Mouse (Mus musculus) embryonic facial prominence, embryonic 12.5 days (tissue): Measurements from ENCODE around the gene Pde4a. TPM values are rescaled to one million over a fixed set of nuclear protein-coding genes. Genes with fewer than 3 reads are reported as not detected.
"Not testable (repeated sequence)": the region's sequence is repeated elsewhere in the genome, so short reads cannot be mapped to it uniquely, and the experiment has no call there.

Source experiments
- ATAC-seq: fragments of 200-750 bp; cut with Nextera tagmentation; 2 replicates; pipeline ENCODE4 v1.8.0; 2017; ENCODE audit not compliant: insufficient number of reproducible peaks, insufficient read depth, low FRiP score, low TSS enrichment
- H3K27ac ChIP-seq: fragments of 300-500 bp; sonication (generic); 2 replicates; pipeline ENCODE4 v1.5.1; 2016; ENCODE audit warnings: mild to moderate bottlenecking
- H3K27me3 ChIP-seq: fragments of 300-500 bp; sonication (generic); 2 replicates; pipeline ENCODE4 v1.6.1; 2016; ENCODE audit warnings: mild to moderate bottlenecking, moderate library complexity
- H3K36me3 ChIP-seq: fragments of 300-500 bp; sonication (generic); 2 replicates; pipeline ENCODE4 v1.6.1; 2016; ENCODE audit warnings: mild to moderate bottlenecking
- H3K4me1 ChIP-seq: fragments of 300-500 bp; sonication (generic); 2 replicates; pipeline ENCODE4 v1.6.1; 2016
- H3K4me2 ChIP-seq: fragments of 300-500 bp; sonication (generic); replicated peaks from 2 replicates; pipeline ENCODE4 v1.6.1; 2016; ENCODE audit warnings: mild to moderate bottlenecking, moderate library complexity
- H3K4me3 ChIP-seq: fragments of 300-500 bp; sonication (generic); 2 replicates; pipeline ENCODE4 v1.5.1; 2016; ENCODE audit warnings: mild to moderate bottlenecking
- H3K9ac ChIP-seq: fragments of 300-500 bp; sonication (generic); 2 replicates; pipeline ENCODE4 v1.6.1; 2016; ENCODE audit warnings: mild to moderate bottlenecking, moderate library complexity
- H3K9me3 ChIP-seq: fragments of 300-500 bp; sonication (generic); 2 replicates; pipeline ENCODE4 v1.6.1; 2016; ENCODE audit warnings: mild to moderate bottlenecking, moderate library complexity
- WGBS: fragments of 180-500 bp; shearing (Covaris S2); methylation state at CpG from one replicate; pipeline ENCODE4 v1.1.7; 2016; 5-methylcytosine and 5-hydroxymethylcytosine counted together
- polyA plus RNA-seq: library from polyadenylated mRNA; unstranded; fragments of >200 nt; fragmentation: Nextera tagmentation; extraction: Ambion mirVana; gene quantifications from 2 replicates; pipeline ENCODE4 v1.2.1, GENCODE M21; 2016

The Pde4a gene
- polyA plus RNA-seq, 1 experiment from 2014 or later, result 5.6 TPM

DNA sequence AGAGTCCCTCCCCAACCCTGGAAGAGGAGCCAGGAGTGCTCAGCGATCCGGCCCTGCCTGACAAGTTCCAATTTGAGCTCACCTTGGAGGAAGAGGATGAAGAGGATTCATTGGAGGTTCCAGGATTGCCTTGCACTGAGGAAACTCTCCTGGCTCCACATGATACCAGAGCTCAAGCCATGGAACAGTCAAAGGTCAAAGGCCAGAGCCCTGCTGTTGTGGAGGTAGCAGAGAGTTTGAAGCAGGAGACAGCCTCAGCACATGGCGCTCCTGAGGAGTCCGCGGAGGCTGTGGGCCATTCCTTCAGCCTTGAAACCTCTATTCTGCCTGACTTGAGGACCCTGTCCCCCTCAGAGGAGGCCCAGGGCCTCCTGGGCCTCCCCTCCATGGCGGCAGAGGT lies 45.3 kb downstream of the Pde4a start:
- H3K36me3 ChIP-seq, result 0 out of 2 replicates have a peak, but pooled peaks cover 3% of the 10 kb centered on the region
- no peaks in the 10 kb centered on the region for H3K27me3 ChIP-seq
- H3K9ac ChIP-seq, result peak overlapping the region; percentile 24; the same call in 1 of the 2 replicates
- 57% methylated on average over 6 of the region's 6 CpGs for WGBS
- H3K4me3 ChIP-seq, result no peak overlapping the region
- no peaks in the 10 kb centered on the region for H3K4me1 ChIP-seq
- no peak overlapping the region for H3K27ac ChIP-seq
- H3K9me3 ChIP-seq, result no peaks in the 10 kb centered on the region
- no peak overlapping the region for H3K4me2 ChIP-seq
- no peak for ATAC-seq

DNA sequence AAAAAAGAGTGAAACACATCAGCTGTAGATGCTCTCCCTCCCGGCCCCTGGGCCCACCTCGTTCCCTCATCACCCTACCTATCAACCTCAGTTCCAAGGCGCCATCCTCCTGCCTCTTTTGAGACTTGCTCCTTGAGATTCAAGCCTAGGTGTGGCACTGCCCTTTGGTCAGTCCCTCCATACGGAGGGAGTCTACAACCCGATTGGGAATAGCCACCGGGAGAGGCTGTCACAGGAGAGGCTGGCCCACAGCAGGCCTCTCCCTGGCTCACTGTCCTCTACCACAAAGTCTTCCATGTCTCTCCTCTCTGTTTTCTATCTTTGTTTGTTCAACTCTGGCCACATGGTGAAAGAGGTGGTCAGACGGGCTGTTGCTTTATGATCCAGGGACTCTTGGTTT lies 46.1 kb downstream of the Pde4a start:
- WGBS, result 82% methylated on average over 7 of the region's 7 CpGs
- no peaks in the 10 kb centered on the region for H3K27me3 ChIP-seq
- H3K4me3 ChIP-seq, result no peak overlapping the region
- no peaks in the 10 kb centered on the region for H3K9me3 ChIP-seq
- H3K4me2 ChIP-seq, result no peak overlapping the region
- H3K36me3 ChIP-seq, result 0 out of 2 replicates have a peak, but pooled peaks cover 3% of the 10 kb centered on the region
- ATAC-seq, result no peak
- no peak overlapping the region for H3K9ac ChIP-seq
- 0 out of 2 replicates have a peak, but pooled peaks cover 3% of the 10 kb centered on the region for H3K4me1 ChIP-seq
- H3K27ac ChIP-seq, result no peak overlapping the region

DNA sequence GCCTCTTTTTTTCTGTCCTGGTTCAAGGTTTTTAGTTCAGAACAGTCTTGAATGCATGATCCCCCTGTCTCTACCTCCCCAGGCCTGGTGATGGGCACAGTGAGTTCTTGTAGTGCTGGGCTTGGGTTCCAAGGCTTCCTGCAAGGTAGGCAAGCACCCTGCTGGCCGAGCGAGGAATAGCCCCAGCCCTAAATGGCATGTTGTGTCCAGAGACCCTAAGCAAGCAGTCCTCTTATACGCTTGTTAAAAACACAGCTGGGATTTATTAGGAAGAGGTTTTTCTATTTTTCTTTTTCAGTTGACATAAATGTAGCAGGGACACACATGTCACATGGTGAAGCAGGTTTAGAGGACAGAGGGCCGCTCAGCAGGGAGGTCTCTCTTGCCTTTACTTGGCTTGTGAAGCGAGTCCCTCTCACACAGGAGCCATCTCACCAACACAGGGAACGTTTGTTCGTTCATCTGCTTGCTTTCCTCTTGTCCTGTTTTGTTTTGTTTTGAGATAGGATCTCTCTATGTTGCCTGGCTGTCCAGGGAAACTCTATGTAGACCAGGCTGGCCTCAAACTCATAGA lies 48.2 kb downstream of the Pde4a start:
- Histone ChIP-seq H3K4me3 (no peak overlapping the region), H3K36me3 (0 out of 2 replicates have a peak, but pooled peaks cover 3% of the 10 kb centered on the region), H3K4me2 (no peak overlapping the region), H3K27ac (no peak overlapping the region), H3K27me3 (no peaks in the 10 kb centered on the region), H3K9me3 (no peaks in the 10 kb centered on the region), H3K9ac (no peak overlapping the region), H3K4me1 (0 out of 2 replicates have a peak, but pooled peaks cover 3% of the 10 kb centered on the region)
- ATAC-seq, result no peak
- WGBS, result 29% methylated on average over 7 of the region's 7 CpGs

DNA sequence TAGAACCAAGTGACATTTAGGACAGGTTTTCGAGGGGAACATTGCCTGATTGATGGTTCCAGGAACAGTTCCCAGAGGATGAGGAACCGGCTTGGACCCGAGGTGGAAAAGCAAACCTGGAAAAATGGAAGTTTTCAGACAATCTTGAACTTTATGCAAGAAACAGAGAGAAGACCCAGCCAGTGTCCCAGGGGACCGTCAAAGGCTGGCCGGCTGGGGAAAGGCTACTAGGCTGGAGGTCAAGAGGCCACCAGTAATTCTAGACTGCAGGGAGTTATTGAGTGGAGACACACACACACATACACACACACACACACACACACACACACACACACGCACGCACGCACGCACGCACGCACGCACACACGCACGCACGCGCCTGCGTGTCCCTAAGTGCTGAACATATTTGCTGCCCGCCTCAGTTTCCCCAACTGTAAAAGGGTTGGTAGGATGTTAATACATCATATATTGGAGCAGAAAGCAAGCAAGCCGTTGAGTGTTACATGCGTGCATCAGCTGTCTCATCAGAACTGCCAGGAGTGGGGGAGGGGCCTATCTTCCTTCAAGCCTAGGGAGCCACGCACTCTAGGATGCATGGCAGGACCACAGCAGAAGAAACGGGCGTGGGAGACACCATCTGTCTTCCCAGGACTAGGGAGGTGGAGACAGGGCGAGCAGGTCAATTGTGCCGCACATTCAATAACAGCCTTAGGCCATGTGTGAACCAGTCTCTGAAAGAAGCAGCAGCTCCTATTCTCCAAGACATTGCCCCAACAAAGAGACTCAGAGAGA lies 50.7 kb downstream of the Pde4a start:
- Histone ChIP-seq H3K27ac (no peak overlapping the region), H3K4me2 (no peak overlapping the region), H3K4me1 (0 out of 2 replicates have a peak, but pooled peaks cover 3% of the 10 kb centered on the region), H3K27me3 (no peaks in the 10 kb centered on the region), H3K4me3 (no peak overlapping the region), H3K36me3 (no peaks in the 10 kb centered on the region), H3K9ac (no peak overlapping the region), H3K9me3 (no peaks in the 10 kb centered on the region)
- WGBS, result 60% methylated on average over 25 of the region's 25 CpGs
- ATAC-seq, result no peak

GRCm38 (mm10) chr9:21219820-21220219 lies 54.3 kb downstream of the Pde4a start:
- ATAC-seq, result no peak
- 43% methylated on average over 3 of the region's 3 CpGs for WGBS

DNA sequence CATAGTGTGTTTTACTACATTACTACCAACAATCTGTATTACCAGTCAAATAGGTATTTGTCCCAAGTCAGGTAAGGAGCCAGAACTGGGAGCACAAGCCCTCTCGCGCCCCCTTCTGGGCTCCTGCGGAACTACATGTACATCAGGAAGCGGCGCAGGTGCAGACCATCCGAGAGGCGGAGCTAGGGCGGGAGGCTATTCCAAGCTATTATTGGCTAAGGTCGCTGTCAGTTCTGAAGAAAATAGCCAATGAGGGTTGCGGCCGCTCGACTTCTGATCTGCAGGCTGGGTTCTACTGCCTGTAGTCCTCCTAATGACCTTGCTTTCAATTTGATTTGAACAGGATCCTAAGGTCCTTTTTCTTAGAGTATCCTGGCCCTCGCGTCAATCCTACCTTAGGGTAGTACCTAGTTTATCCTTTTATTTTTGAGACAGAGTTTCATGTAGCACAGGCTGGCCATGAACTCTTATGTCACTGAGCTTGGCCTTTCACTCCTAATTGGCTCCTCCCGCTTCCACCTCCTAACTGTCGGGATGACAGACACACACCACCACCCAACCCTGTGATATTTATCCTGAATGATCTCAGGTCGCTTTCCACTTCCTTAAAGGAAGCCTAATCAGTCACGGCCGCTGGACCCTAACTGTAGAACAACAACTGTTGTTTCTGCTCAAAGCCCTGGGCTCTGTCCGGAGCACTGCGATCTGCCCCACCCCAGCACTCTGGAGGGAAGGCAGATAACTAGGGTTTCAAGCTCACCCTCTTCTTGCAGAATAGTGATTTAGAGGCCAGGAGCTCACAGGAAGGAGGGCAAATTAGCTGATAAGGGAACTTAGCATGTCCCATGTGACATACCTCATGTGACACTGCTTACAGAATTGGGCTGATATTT lies 55.2 kb downstream of the Pde4a start:
- H3K27ac ChIP-seq, result no peak overlapping the region
- H3K4me1 ChIP-seq, result 0 out of 2 replicates have a peak, but pooled peaks cover 8% of the 10 kb centered on the region
- H3K4me2 ChIP-seq, result peak overlapping the region; percentile 40
- no peak overlapping the region for H3K4me3 ChIP-seq
- 0 out of 2 replicates have a peak, but pooled peaks cover 3% of the 10 kb centered on the region for H3K9me3 ChIP-seq
- peak; percentile 70; the same call in 1 of the 2 replicates for ATAC-seq
- no peak overlapping the region for H3K9ac ChIP-seq
- H3K36me3 ChIP-seq, result no peaks in the 10 kb centered on the region
- WGBS, result 12% methylated on average over 21 of the region's 21 CpGs
- H3K27me3 ChIP-seq, result no peaks in the 10 kb centered on the region

More at GRCm38 (mm10) chr9:21219820-21220219, 54.3 kb downstream of the Pde4a start:
- no peaks in the 10 kb centered on the region for H3K36me3 ChIP-seq
- H3K4me3 ChIP-seq, result no peak overlapping the region
- 0 out of 2 replicates have a peak, but pooled peaks cover 3% of the 10 kb centered on the region for H3K4me1 ChIP-seq
- 0 out of 2 replicates have a peak, but pooled peaks cover 3% of the 10 kb centered on the region for H3K9me3 ChIP-seq
- no peak overlapping the region for H3K9ac ChIP-seq
- no peak overlapping the region for H3K4me2 ChIP-seq
- H3K27ac ChIP-seq, result no peak overlapping the region
- H3K27me3 ChIP-seq, result no peaks in the 10 kb centered on the region

DNA sequence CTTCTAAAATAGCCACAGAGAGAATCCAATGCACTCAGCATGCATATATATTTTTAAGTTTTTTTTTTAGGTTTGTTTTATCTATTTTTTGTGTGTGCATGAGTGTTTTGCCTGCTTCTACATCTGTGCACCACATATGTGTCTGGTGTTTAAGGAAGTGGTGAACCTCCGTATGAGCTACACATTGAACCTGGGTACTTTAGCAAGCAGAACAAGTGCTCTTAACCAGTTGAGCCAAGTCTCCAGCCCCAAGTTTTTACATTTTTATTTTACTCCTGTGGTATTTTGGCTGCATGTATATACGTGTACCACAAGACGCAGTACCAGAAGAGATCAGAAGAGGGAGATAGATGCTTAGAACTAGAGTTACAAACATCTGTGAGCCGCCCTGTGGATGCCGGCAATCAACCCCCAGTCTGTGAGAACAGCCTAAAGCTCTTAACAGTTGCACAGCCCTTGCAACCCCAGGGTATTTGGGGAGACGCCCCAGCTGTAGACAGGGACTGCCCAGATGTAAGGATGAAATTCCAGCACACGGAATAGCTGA lies 55.9 kb downstream of the Pde4a start:
- Histone ChIP-seq H3K9me3 (0 out of 2 replicates have a peak, but pooled peaks cover 3% of the 10 kb centered on the region), H3K4me2 (no peak overlapping the region), H3K27ac (no peak overlapping the region), H3K4me1 (0 out of 2 replicates have a peak, but pooled peaks cover 6% of the 10 kb centered on the region), H3K27me3 (no peaks in the 10 kb centered on the region), H3K9ac (no peak overlapping the region), H3K36me3 (no peaks in the 10 kb centered on the region), H3K4me3 (no peak overlapping the region)
- 16% methylated on average over 7 of the region's 7 CpGs for WGBS
- ATAC-seq, result no peak

DNA sequence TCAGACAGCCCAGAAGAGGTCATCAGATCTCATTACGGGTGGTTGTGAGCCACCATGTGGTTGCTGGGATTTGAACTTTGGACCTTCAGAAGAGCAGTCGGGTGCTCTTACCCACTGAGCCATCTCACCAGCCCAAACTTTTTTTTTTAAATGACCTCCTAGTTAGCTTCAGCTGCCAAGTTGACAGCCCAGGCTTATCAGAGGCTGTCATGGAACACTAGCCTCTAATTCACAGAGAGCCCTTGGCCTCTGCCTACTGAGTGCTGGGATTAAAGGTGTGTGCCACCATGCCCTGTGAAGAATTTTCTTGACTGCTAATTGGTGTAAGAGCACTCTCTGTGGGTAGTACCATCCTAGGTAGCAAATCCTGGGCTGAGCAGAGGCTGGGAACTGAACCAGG lies 58.0 kb downstream of the Pde4a start:
- H3K36me3 ChIP-seq, result not testable (repeated sequence)
- 93% methylated on average over 2 of the region's 2 CpGs for WGBS
- H3K4me1 ChIP-seq, result peaks cover 15% of the 10 kb centered on the region

DNA sequence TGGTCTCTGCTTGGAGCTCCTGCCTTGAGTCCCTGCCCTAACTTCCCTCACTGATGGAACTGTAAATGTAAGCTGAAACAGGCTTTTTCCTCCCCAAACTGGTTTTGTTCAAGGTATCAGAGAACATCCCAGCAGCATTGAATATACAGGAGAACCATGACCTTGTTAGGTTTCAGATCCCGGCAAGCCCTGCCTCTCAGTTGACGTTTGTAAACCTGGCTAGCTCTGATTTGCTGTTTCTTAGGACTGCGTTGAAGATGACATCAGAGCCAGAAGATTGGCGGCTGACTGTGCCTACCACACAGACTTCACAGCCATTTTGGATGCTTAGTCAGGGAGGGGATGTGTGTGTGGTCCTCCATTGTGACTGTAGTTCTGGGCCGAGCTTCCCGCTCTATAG lies 58.4 kb downstream of the Pde4a start:
- Histone ChIP-seq H3K4me1 (peaks cover 17% of the 10 kb centered on the region), H3K27me3 (no peaks in the 10 kb centered on the region), H3K4me2 (no peak overlapping the region), H3K9me3 (0 out of 2 replicates have a peak, but pooled peaks cover 3% of the 10 kb centered on the region), H3K27ac (no peak overlapping the region), H3K36me3 (no peaks in the 10 kb centered on the region; the same call in 1 of the 2 replicates), H3K4me3 (no peak overlapping the region), H3K9ac (no peak overlapping the region)
- 88% methylated on average over 6 of the region's 6 CpGs for WGBS
- ATAC-seq, result no peak

More for the DNA sequence above, 58.0 kb downstream of the Pde4a start:
- not testable (repeated sequence) for H3K9ac ChIP-seq, ATAC-seq, H3K27ac ChIP-seq, H3K4me2 ChIP-seq, H3K27me3 ChIP-seq, H3K4me3 ChIP-seq, H3K9me3 ChIP-seq

- Histone ChIP-seq H3K36me3 (peaks cover 6% of the 10 kb centered on the region), H3K27ac (no peak overlapping the region), H3K4me3 (peak overlapping the region; percentile 22; the same call in 1 of the 2 replicates), H3K9ac (0 out of 2 replicates have a peak overlapping the region, but pooled peaks have one; percentile 20), H3K9me3 (0 out of 2 replicates have a peak, but pooled peaks cover 3% of the 10 kb centered on the region), H3K4me1 (peaks cover 17% of the 10 kb centered on the region), H3K4me2 (peak overlapping the region; percentile 41), H3K27me3 (no peaks in the 10 kb centered on the region)
- no peak for ATAC-seq
- 24% methylated on average over 26 of the region's 26 CpGs for WGBS
These were observed 59.3 kb downstream of the Pde4a start for GRCm38 (mm10) chr9:21224576-21225414.
